Mouse (Mus musculus): ENCODE data around the gene Adprhl1.

Adprhl1 gene

DNA sequence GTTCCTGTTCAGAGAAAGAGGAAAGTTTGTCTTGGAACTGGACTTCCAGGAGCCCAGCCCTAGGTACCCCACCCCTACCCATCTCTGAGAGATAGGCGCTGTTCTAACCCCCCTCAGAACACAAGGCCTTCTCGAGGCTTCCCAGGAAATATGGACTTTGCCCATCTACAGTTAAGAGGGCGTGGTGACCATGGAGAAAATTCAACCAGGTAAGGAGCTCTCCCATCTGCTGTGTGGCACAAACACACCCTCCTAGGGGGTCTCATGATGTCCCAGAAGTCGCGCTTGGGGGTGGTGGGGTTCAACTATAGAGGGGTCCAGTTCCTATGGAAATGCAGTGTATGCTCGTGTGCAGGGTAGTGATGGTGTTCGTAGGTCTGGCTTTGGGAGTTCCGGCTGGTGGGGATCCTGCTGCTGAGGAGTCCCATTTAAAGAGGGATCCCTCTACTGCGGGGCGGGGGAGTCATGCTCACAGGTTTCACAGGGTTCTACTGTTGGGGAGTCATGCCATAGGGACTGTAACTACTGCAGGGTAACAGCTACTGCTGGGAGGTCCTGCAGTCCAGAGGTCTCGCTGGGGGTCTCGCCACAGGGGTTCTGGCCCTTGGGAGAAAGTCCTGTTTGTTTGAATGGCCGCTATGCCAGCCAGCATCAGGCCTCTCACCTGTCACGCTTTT lies 54.4 kb downstream of the Adprhl1 start:
- DNase-seq (ENCODE audit: low spot score in 2 of 2): no peak

- DNase-seq (ENCODE audit: low spot score in 2 of 2): no peak
These were observed 56.5 kb downstream of the Adprhl1 start for GRCm38 (mm10) chr8:13197493-13197892.

- DNase-seq (ENCODE audit: low spot score in 2 of 2): no peak
These were observed 59.1 kb downstream of the Adprhl1 start for GRCm38 (mm10) chr8:13194818-13195217.

DNA sequence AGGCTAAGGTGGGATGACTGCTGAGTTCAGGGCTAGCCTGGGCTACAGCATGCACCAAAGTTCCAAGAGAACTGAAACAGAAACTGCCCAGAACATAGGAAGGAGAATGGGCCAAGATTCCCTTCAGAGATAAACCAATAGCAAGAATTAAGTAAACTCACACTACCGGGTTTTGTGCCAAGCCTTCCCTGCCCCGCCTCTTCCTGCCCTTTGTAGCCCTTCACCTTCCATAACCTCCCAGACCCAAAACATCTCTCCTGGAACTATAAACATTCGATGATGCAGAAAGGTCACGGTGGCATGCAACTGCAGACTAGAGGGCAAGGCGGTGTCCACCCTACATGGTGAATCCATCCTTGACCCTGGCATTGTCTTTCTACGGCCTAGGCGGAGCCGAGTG lies 63.7 kb downstream of the Adprhl1 start:
- no peak for DNase-seq (ENCODE audit: low spot score in 2 of 2)

- no peak for DNase-seq (ENCODE audit: low spot score in 2 of 2)
These were observed 65.1 kb downstream of the Adprhl1 start for GRCm38 (mm10) chr8:13188857-13189256.

DNA sequence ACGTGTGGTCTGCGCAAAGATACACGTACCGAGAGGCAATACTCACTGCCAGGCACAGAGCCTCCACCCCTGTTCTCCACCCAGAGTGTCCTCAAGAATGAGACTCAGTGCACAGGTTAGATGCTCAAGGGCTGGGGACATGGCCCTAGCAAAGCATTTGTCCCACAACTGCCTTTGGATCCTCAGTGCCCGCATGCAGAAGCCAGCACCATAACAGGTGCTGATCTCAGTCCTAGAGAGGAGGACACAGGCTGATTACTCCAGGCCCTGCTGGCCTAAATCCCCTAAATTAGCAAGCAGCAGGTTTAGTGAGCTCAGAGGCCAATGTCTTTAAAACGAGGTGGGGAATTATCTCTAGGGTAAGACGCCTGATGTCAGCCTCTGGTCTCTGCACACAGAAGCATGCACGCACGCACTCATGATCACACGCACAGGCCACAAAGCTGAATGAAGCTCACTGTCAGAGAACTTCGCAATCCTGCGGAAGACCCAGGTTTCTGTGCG lies 65.9 kb downstream of the Adprhl1 start:
- DNase-seq (ENCODE audit: low spot score in 2 of 2): no peak

GRCm38 (mm10) chr8:13187638-13188037 lies 66.3 kb downstream of the Adprhl1 start:
- no peak for DNase-seq (ENCODE audit: low spot score in 2 of 2)

DNA sequence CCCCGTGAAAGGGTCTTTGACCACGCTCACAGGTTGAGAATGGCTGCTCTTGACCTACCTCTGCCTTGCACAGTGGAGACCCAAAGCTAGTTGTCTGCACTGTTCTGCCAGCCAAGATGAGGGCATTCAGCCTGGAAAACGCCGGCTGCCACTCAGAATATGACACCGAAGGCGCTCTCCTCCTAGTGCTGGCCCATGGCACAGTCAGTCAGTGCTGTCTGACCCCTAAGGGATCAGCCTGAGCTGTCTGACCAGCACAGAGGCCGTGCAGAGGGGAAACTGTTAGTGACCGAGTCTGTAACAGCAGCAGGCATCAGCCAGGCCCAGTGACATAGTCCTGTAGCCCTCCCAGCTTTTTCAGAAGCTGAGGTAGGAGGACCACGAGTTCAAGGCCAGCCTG lies 66.7 kb downstream of the Adprhl1 start:
- no peak for DNase-seq (ENCODE audit: low spot score in 2 of 2)

DNA sequence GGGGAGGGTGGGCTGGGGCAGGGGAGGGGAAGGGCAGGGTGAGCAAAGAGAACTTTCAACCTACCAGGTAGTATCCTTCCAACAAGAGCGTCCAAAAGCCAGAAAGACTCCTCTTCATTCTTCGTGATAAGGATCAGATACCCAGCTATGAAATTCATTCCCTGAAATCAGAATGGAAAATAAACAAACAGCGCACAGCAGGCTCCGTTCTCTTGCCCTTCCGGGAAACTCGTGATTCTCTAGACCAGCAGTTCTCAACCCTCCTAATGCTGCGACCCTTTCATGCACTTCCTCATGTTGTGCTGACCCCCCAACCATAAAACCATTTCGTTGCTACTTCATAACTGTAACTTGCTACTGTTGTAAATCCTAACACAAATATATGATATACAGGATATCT lies 67.1 kb downstream of the Adprhl1 start:
- no peak for DNase-seq (ENCODE audit: low spot score in 2 of 2)

DNA sequence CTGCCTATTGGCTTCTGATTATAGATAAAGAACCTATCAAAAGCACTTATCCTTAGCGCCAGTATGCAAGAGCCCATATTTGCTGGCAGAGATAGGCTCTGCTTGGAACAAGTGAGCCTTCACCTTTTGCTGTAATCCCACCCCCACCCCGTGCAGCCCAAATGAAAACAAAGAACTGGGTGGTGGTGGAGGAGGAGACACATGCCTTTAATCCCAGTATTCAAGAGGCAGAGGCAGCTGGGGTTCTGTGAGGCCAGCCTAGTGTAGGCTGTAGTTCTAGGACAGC lies 72.3 kb downstream of the Adprhl1 start:
- no peak for DNase-seq (ENCODE audit: low spot score in 2 of 2)

GRCm38 (mm10) chr8:13180911-13181690 lies 72.9 kb downstream of the Adprhl1 start:
- no peak for DNase-seq (ENCODE audit: low spot score in 2 of 2)

DNA sequence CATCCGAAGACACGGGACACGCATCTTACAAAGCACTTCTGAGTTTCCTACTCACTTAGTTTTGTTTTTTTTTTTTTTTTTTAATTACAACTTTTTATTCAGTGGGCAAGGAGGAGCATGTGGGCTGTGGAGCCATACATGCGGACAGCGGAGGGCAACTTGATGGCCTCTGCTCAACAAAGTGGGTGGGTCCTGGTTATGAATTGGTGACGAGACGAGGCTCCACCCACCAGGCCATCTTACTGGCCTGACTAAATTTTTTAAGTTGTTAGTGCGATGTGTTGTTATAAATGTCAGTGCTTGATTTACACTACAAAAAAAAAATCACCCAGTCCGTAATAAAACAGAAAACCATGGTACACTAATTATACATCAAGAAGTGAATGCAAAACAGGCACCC lies 73.6 kb downstream of the Adprhl1 start:
- no peak for DNase-seq (ENCODE audit: low spot score in 2 of 2)

- no peak for DNase-seq (ENCODE audit: low spot score in 2 of 2)
These were observed 74.0 kb downstream of the Adprhl1 start for GRCm38 (mm10) chr8:13179948-13180347.

DNA sequence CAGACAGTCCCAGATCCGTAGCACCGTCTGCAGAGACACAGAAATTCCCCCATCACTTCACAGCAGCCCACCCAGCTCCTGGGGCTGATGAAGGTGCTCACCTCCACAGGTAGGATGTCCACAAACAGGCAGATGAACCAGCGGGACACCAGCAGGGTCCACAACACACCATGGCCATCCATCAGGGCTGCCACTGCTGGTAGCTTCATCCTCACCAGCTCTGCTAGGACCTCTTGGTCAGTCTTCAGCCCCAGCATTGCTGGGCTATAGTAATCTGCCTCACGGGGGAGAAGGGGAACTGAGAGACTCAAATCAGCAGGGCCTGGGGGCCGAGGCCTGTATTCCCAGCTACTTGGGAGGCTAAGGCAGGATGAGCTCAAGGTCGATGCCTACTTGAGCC lies 74.5 kb downstream of the Adprhl1 start:
- DNase-seq (ENCODE audit: low spot score in 2 of 2): no peak

DNA sequence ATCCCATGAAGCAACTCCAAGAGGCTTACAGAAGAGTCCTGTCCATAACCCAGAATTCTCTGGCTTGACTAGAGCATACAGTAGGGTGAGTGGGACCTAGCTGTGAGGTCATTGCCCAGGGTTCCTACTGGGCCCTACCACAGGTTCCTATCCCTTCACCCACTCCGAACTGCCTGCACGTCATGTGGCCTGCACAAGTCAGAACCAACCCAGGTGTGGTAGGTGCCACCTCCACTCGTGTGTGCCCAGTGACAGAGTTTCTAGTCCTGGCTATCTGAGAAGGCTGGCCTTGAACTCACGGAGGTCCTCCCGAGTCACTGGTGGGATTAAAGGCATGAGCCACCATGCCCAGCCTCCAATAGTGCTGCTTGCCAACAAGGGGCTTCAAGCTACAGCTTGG lies 75.8 kb downstream of the Adprhl1 start:
- DNase-seq (ENCODE audit: low spot score in 2 of 2): no peak

- no peak for DNase-seq (ENCODE audit: low spot score in 2 of 2)
These were observed 76.6 kb downstream of the Adprhl1 start for GRCm38 (mm10) chr8:13177173-13177852.

DNA sequence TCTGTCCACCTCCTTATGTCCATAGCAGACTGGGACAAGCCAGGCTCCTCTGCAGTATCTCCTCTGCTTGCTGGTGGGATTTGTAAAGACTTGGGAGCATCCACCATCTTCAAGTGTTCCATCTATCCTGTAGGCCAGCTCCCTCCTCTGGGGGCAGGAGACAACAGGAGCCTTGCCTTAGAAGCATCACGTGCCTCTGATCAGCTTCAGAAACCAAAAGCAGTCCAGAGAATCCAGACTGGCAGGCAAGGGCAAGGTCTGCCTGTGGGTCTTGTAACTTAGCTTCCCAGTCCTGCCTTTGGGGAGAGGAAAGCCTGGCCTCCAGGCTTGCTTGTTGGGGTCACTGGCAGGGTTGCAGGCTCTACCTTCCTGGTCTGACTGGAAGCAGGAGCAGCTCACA lies 78.3 kb downstream of the Adprhl1 start:
- no peak for DNase-seq (ENCODE audit: low spot score in 2 of 2)

- no peak for DNase-seq (ENCODE audit: low spot score in 2 of 2)
These were observed 79.2 kb downstream of the Adprhl1 start for GRCm38 (mm10) chr8:13174811-13175210.

GRCm38 (mm10) chr8:13174305-13174704 lies 79.7 kb downstream of the Adprhl1 start:
- no peak for DNase-seq (ENCODE audit: low spot score in 2 of 2)
